Mouse (Mus musculus): ENCODE results near the gene Cyth2.

Gene Cyth2

DNA sequence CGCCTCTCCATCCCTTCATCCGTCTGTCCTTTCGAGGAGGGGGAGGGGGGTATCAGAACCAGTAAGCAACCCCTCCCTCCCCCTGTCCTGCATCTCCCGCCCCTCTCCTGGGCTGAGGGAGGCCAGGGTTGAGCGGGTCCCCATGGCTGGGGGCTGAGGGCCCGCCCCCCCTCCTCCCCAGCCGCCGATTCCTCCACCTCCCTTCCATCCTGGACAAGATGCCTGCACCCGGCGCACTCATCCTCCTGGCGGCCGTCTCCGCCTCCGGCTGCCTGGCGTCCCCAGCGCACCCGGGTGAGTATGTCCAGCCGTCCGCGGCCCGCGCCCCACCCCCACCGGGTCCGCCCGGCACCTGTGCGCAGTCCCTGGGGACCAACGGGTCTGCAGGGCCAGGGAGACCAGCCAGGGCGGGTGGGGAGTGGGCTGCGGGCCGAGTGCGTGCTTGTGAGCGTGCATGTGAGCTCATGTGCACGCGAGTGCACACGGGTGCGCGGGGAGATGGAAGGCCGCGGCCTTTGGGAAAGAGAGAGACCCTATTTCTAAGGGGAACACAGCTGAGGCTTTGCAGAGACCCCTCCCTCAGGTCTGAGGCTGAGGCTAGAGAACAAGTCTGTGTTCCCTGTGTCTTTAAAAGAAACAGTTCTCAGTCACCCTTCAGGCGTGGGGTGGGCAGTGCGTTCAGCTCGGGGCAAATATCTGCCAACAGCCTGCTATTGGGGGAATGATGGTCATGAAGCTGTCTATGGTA is 28.8 kb downstream of the Cyth2 start:
- DNase-seq, result peak in 1 of 2 experiments; percentile 59

DNA sequence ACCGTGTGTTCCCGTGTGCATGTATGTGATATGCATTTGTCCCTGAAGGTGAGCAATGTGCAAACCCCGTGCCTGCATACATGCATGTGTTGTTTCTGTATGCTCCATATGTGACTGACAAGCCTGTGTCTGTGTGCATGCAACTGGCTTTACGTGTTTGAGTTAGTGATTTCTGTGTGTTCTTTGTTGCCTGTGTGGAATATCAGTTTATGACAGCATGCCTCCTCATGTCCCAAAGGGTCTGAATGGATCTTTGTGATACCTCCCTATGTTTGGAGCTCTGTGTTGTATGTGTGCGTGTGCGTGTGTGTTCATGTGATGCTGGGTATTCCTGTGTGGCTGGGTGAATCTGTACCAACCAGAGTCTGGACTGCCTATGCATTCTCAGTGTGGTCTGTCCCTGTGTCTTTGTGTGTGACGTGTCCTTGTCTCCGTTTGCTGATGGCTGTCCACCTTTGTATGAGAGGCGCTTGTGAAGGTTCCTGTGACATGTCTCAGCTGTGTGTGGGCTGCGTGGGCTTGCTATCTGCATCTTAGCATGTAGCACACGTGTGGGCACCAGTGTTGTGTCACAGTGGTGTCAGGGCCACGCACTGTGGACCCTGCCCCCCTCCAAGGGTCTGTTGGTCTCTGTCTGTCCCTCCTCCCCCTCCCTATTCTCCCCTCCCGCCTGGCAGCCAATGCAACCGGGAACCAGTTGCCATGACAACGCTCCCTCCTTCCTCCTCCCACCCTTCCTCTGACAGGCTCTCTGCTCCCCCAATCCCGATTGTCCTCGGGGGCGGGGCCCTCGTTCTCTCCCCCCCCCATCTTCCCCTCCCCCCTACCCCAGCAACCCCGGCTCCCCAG is 29.6 kb downstream of the Cyth2 start, which contains the start of gene Sult2b1:
TSS of gene Sult2b1 (minus strand) at position 146 of the 849 bp plus-strand sequence.
- peak; percentile 71 to 74 for DNase-seq

DNA sequence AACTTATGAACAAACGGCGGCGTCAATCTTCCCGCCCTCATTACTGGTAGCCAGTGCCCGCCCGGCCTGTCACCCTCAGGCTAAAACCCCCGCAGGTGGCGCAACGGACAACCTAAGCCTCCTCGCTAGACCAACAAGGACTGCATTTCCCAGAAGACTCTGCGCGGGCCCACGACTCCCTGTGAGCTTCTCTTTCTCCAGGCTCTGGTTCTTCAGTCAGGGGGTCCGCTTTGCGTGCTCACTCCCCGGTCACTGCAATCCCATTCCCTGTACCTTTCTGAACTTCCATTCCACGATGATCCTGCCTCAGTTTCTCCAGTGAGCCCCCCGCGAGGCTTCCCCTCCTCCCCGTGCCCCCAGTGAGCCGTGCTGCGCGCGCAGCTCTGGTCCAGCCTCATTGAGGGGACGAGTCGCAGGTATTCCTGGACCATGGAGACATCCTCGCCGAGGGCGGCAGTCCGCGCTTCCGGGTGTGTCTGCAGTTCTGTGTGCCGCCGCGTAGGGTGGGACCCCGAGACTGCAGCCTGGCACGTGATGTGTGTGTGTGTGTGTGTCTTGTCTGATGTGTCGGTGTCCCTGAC is 30.8 kb downstream of the Cyth2 start, which contains the start of gene Lmtk3:
TSS of gene Lmtk3 (plus strand) at position 228 of the 581 bp plus-strand sequence.
- DNase-seq, result peak; percentile 58 to 80

DNA sequence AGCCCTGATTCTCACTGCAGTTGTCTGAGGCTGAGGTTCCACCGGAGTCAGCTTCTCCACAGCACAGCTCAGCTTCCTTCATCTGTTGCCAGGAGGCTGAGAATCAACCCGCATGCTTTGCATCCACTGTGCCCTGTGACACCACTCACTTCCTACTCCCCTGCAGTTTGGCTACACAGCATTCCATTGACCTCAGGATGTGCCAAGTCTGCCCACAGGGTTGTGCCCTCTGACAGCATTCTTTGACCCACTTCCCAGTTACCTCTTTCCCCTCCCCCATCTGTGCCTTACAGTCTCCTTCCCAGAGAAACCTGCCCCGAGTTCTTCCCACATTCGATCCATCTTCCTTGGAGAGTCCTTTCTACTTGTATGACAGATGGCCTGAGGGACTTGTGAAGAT is 32.1 kb downstream of the Cyth2 start:
- no peak for DNase-seq

DNA sequence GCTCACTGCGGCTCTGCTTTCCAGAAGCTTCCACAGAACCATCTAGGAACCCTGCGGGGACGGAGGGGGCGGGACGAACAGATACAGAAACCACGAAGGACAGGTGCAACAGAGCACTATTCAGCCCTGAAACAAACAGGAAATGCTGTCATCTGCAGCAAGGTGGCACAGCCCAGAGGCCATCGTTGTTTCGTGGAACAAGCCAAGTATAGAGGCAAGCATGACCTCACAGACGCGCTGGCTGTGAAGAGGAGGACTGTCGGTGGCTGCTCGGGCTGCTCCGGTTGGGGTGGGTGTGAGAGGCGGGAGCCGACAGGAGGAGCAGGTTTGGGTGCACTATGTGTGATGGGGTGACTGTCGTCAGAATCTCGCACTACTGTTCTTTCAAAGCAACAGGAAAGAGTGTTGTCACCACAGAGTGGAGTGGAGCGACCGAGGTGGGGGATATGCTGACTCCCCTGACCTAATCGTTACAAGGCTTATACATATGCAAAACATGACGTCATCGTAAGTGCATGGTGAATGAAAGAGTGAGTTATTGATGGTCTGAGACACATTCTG is 35.2 kb downstream of the Cyth2 start:
- no peak for DNase-seq

DNA sequence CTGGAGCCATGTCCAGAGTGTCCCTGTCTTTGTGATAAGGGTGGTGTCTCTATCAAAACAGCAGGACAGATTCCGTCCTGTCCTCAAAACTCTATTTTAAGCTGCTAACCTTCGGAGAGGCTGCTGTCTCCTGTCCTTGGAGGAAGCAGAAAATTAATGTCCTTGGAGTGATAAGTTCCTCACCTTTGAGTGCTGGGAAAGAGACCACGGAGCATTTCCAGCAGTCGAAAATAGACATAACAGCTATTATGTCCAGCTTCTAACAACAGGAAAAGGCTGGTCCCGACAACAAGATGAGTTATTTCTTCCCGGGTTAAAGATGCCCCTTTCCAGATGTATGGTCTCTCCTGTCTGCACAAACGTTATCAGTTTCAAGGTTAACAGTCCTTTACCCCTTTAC is 39.1 kb downstream of the Cyth2 start:
- peak in 1 of 2 experiments; percentile 44 for DNase-seq

DNA sequence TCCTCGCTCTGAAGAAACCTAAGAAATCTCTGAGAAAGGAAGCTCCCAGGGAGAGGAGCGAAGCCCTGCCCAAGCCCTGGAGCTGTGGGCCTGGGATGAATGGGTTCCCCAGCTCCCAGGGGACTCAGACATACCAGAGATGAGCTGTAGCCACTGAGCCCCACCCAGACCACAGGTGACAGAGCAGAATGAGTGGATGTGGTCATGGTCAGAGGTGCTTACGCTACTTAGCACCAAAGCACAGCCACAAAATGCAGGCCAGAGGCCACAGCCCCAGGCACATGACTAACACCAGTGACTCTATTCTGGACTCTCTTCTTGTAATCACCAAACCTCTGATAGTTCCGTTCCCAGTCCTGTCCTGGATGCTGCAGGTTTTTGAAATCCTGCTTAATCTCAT is 43.3 kb downstream of the Cyth2 start:
- no peak for DNase-seq

DNA sequence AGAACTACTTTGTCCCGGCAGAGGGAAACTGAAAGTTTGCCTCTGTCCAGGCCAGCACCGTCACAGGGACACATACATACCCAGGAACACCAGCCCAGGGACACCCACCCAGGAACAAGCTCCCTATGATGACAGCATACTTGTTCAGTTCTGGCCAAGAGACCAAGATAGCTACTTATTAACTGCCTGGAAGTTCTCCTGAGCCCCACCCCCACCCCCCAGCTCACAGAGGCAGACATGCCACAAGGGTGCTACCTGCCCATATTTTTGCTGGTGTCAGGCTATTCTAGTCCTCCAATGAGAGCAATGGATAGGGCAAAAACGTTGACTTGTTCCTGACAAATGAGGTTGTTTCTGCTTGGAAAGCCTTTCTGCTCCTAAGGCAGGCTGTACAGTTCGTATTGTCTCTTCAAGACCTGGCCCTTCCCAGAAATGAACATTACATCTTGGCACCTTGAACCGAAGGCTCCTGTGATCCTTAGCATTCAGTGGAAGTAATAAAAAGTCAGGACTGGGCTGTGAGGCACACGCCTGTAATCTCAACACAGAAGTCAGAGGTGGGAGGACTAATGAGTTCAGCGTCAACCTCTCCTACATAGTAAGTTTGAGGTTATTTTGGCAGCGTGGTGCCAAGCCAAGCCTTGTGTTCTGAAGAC is 43.8 kb downstream of the Cyth2 start:
- peak; percentile 20 to 41 for DNase-seq

DNA sequence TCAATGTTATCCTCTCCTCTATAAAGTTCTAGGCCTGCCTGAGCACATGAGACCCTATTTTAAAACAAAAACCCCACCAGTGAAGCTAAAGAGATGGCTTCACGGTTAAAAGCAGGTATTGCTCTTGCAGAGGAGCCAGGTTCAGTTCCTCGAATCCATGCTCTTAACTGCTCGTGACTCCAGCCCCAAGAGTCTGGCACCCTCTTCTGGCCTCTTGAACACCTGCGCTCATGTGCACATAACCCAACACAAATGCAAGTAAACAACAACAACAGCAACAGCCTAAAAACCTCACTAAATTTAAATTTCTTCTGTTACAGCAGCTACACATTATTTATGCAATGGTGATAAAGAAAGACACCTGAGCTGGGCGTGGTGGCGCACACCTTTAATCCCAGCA is 46.9 kb downstream of the Cyth2 start:
- DNase-seq, result no peak

DNA sequence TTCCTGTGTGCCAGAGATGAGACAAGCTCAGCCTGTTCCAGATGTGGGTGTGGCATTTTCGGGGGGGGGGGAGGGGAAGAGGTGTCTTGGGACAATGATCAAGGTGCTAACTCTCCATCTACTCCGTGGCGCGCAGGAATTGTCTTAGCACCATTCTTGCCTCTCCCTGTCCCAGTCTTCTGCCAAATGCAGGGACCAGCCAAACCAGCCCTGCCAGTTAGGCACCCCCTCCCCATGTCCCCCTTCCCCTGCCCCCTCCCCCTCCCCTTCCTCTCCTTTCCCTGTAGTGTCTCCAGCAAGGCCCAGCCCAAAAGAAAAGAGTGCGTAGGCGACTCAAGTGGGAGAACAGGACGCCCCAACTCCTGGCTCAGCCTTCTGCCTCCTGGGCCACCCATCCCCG is 47.6 kb downstream of the Cyth2 start:
- DNase-seq, result no peak

DNA sequence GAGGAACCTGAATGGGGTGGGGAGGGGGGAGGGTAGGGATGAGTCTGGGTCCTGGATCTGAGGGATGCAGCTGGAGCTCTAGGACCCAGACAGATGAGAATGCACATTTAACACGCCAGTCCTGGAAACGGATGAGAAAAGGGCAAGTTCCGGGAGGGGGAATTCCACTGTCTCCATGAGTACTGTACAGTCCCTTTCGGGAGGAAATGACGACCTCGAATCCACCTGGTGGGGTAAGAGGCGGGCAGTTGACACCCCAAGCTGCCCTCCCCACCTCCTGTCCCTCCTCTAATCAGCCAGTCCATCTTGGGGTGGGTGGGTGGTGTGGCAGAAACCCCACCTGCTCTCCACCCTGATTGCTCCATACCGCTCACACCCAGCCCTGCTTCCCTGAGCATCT is 48.4 kb downstream of the Cyth2 start:
- no peak for DNase-seq

DNA sequence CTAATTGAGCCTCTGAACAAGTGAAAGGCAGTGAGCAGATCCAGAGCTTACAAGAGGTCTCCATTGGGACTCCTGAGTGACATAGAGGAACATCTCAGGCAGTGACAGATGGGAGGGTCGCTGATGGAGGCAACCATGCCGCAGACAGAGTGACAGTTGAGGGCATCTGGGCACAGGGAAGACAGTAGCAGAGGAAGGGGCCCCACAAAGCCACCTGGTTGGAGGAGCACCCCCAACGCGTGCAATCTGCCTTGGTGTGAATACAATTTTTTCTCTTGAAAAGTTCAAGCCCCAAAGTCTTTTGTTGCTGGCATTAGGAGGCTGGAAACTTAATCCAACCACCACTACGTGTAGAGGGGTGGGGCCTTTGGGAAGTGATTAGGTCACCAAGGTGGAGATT is 54.2 kb downstream of the Cyth2 start:
- no peak for DNase-seq

DNA sequence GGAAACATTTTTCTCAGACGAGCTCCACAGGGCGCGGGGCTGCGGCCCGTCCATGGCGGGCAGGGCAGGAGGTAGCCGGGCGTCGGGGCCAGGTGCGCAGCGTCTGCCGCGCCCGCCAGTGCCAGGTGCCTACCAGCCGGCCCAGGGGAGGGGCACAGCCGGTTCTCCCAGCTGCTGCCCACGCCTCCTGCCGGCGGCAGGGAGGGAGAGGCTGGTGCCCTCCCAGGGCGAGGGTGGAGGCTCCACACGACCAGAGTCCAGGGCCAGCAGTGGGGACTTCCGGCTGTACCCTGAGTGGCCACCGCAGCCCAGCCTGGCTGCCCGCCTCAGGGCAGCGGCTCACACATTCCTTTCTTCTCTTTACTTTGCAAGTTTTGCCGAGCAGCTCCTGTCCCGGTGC is 55.0 kb downstream of the Cyth2 start:
- peak; percentile 81 to 86 for DNase-seq
